Mouse (Mus musculus) midbrain, postnatal 0 days (tissue): ENCODE data around the gene Ap3b1. TPM values are rescaled to one million over a fixed set of nuclear protein-coding genes. Genes with fewer than 3 reads are reported as not detected.
A peak's percentile ranks its signal among the peaks of the same experiment; 100 is the strongest.
"Not testable (repeated sequence)": the region's sequence is repeated elsewhere in the genome, so short reads cannot be mapped to it uniquely, and the experiment has no call there.

Experiments
- ATAC-seq: fragments of 200-750 bp; cut with Nextera tagmentation; 2 replicates; pipeline ENCODE4 v1.8.0; 2017; ENCODE audit warnings: moderate number of reproducible peaks, mild to moderate bottlenecking, moderate TSS enrichment, moderate library complexity; ENCODE audit not compliant: low FRiP score
- DNase-seq: peaks from one replicate; pipeline ENCODE4 v3.0.0-alpha.2; 2015; ENCODE audit warnings: low spot score
- H3K27ac ChIP-seq: fragments of 300-500 bp; sonication (generic); 2 replicates; pipeline ENCODE4 v1.5.1; 2014; ENCODE audit warnings: low read depth, mild to moderate bottlenecking, low read length, mixed read lengths
- H3K27me3 ChIP-seq: fragments of 300-500 bp; sonication (generic); 2 replicates; pipeline ENCODE4 v1.6.1; 2014; ENCODE audit warnings: low read length, control low read depth, mixed read lengths; ENCODE audit not compliant: insufficient read depth
- H3K36me3 ChIP-seq: fragments of 300-500 bp; sonication (generic); 2 replicates; pipeline ENCODE4 v1.6.1; 2014; ENCODE audit warnings: low read length, control low read depth, mixed read lengths; ENCODE audit not compliant: insufficient read depth
- H3K4me1 ChIP-seq: fragments of 300-500 bp; sonication (generic); 2 replicates; pipeline ENCODE4 v1.6.1; 2014; ENCODE audit warnings: mild to moderate bottlenecking, control low read depth, antibody characterized with exemption, low read length, mixed read lengths; ENCODE audit not compliant: insufficient read depth
- H3K4me2 ChIP-seq: fragments of 300-500 bp; sonication (generic); 2 replicates; pipeline ENCODE4 v1.6.1; 2014; ENCODE audit warnings: low read depth, mild to moderate bottlenecking, low read length, mixed read lengths; ENCODE audit not compliant: poor library complexity, severe bottlenecking
- H3K4me3 ChIP-seq: fragments of 300-500 bp; sonication (generic); 2 replicates; pipeline ENCODE4 v1.5.1; 2014; ENCODE audit warnings: low read depth, mild to moderate bottlenecking, low read length, moderate library complexity
- H3K9ac ChIP-seq: fragments of 300-500 bp; sonication (generic); replicated peaks from 2 replicates; pipeline ENCODE4 v1.6.1; 2014; ENCODE audit warnings: mild to moderate bottlenecking, low read length, moderate library complexity, mixed read lengths; ENCODE audit not compliant: poor library complexity, severe bottlenecking
- H3K9me3 ChIP-seq: fragments of 300-500 bp; sonication (generic); 2 replicates; pipeline ENCODE4 v1.6.1; 2016; ENCODE audit warnings: low read length, control low read depth
- CTCF ChIP-seq: IDR thresholded peaks from 2 replicates; pipeline ENCODE4 v1.5.1; 2016; ENCODE audit warnings: antibody characterized with exemption, mild to moderate bottlenecking
- WGBS: fragments of 180-500 bp; shearing (Covaris S2); extraction: QIAGEN DNeasy Blood & Tissue Kit; methylation state at CpG from one replicate; pipeline ENCODE4 v1.1.7; 2014; 5-methylcytosine and 5-hydroxymethylcytosine counted together
- polyA plus RNA-seq: library from polyadenylated mRNA; unstranded; fragments of >200 nt; fragmentation: Nextera tagmentation; extraction: Ambion mirVana; gene quantifications from 2 replicates; pipeline ENCODE4 v1.2.1, GENCODE M21; 2015
- total RNA-seq: library from RNA; depleted of rRNA; stranded (reverse); fragments of >200 nt; gene quantifications from 2 replicates; pipeline ENCODE4 v1.2.3, GENCODE M21; 2014; rRNA removed

The Ap3b1 gene
- 20.5 and 21.1 TPM in 2 replicates for total RNA-seq
- 19.5 and 21.5 TPM in 2 replicates for polyA plus RNA-seq

DNA sequence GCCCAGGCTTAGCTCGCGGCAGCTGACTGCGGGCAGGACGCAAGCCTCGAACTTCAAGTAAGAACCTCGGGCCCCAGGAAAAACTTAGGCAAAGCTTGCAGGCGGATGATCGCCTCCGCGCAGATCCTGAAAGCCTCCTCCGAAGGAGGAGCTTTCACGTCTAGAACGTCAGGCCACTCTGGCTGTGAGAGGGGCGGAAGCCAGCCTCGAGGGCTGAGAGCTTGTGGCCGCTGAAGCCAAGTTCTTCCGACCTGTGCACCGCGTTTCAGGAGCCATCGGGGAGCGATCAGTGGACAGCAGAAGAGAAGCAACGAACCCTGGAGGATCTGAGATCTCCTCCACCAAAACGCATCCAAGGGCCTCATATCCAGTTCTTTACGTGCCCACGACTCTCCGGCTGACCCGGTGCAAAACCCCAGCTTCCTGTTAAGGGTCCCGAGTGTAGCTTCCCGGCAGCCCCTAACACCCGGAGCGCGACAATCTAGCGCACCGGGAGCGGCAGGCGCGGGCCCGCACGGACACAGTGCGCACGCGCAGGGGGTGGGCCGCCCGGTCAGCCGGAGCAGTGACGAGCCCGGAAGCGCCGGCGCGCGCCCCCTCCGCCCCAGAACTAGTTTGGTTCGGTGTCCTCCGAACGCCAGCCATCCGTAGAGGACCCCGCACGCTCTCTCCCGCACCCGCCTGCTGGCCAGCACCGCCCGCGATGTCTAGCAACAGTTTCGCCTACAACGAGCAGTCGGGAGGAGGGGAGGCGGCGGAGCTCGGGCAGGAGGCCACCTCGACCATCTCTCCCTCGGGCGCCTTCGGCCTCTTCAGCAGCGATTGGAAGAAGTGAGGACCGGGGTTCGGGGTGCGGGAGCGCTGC, at the start of gene Ap3b1:
Gene Ap3b1 (plus strand): TSS at position 560 of the 865 bp plus-strand sequence.
- peak within 1 kb of the TSS; percentile 74 for H3K9ac ChIP-seq
- H3K4me3 ChIP-seq, result peak within 1 kb of the TSS; percentile 86
- DNase-seq (peak; percentile 91), ATAC-seq (peak; percentile 97)
- TF ChIP-seq CTCF, result no peak
- no peaks in the 10 kb centered on the region for H3K27me3 ChIP-seq
- H3K9me3 ChIP-seq, result no peaks in the 10 kb centered on the region
- 0 out of 2 replicates have a peak, but pooled peaks cover 4% of the 10 kb centered on the region for H3K4me1 ChIP-seq
- H3K36me3 ChIP-seq, result no peaks in the 10 kb centered on the region
- under 1% methylated on average over 74 of the region's 79 CpGs for WGBS
- peak within 1 kb of the TSS; percentile 81 for H3K4me2 ChIP-seq
- H3K27ac ChIP-seq, result peak within 1 kb of the TSS; percentile 79

- not testable (repeated sequence) for H3K9ac ChIP-seq, H3K4me2 ChIP-seq, H3K4me1 ChIP-seq, H3K27ac ChIP-seq, H3K36me3 ChIP-seq, H3K4me3 ChIP-seq, H3K9me3 ChIP-seq, H3K27me3 ChIP-seq, DNase-seq, ATAC-seq
- WGBS, result 93% methylated on average over 8 of the region's 8 CpGs
Measured at GRCm38 (mm10) chr13:94312812-94313211, 45.9 kb upstream of the Ap3b1 start.

GRCm38 (mm10) chr13:94316975-94317511, 41.7 kb upstream of the Ap3b1 start:
- Histone ChIP-seq H3K4me3 (no peak overlapping the region), H3K4me2 (no peak overlapping the region), H3K9ac (no peak overlapping the region), H3K36me3 (no peaks in the 10 kb centered on the region), H3K27me3 (no peaks in the 10 kb centered on the region), H3K4me1 (no peaks in the 10 kb centered on the region), H3K27ac (no peak overlapping the region), H3K9me3 (no peaks in the 10 kb centered on the region)
- DNase-seq, result peak; percentile 28
- 33% methylated on average over 10 of the region's 10 CpGs for WGBS
- no peak for ATAC-seq
- TF ChIP-seq CTCF, result no peak

DNA sequence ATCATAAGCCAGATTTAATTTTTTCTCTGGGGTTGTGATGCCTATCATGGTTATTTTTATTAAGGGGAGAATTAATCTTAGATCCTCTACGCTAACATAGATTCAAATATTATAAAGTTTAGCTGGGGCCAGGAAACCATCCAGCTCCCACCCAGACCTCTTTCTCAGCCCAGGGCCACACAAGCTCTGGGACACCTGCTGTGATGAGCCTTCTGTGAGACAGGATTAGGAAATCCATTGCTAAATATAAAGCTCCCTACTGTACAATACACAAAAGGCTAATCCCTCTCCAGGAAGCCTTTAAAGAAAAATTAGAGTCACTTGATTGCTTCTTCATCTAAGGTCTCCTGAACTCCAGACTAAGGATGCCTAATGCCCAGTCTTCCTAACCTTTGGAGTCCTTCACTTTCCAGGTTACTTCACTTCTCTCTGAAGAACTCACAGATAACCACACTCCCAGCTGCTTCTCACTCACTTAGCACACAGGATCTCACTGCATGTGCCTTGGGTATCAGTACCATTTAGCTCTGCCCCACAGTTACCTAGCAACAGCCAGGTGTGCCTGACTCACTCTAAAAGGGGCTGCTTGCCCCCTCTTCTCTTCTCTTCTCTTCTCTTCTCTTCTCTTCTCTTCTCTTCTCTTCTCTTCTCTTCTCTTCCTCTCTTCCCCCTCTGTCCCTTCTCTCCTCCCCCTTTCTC, 37.5 kb upstream of the Ap3b1 start:
- H3K36me3 ChIP-seq, result no peaks in the 10 kb centered on the region
- no peak overlapping the region for H3K27ac ChIP-seq
- H3K27me3 ChIP-seq, result no peaks in the 10 kb centered on the region
- H3K9ac ChIP-seq, result no peak overlapping the region
- no peak for TF ChIP-seq CTCF
- no peaks in the 10 kb centered on the region for H3K4me1 ChIP-seq
- 45% methylated on average over 1 of the region's 1 CpGs for whole genome bisulfite sequencing
- DNase-seq (no peak), ATAC-seq (no peak)
- H3K4me2 ChIP-seq, result no peak overlapping the region
- H3K9me3 ChIP-seq, result no peaks in the 10 kb centered on the region
- H3K4me3 ChIP-seq, result no peak overlapping the region

- H3K27me3 ChIP-seq, result no peaks in the 10 kb centered on the region
- no peaks in the 10 kb centered on the region for H3K4me1 ChIP-seq
- no peak overlapping the region for H3K4me2 ChIP-seq
- 95% methylated on average over 4 of the region's 4 CpGs for WGBS
- ATAC-seq (no peak), DNase-seq (no peak)
- H3K36me3 ChIP-seq, result no peaks in the 10 kb centered on the region
- no peak overlapping the region for H3K27ac ChIP-seq
- no peaks in the 10 kb centered on the region for H3K9me3 ChIP-seq
- TF ChIP-seq CTCF, result no peak
- H3K4me3 ChIP-seq, result no peak overlapping the region
- H3K9ac ChIP-seq, result no peak overlapping the region
Measured at GRCm38 (mm10) chr13:94322475-94322874, 36.3 kb upstream of the Ap3b1 start.
